Mouse (Mus musculus): ENCODE measurements around the gene Fcer1g.
A peak's percentile ranks its signal among the peaks of the same experiment; 100 is the strongest.

Fcer1g gene

GRCm38 (mm10) chr1:171234126-171234525 lies at the start of gene Fcer1g:
TSS of gene Fcer1g (minus strand) at chr1:171234365.
- DNase-seq = no peak

GRCm38 (mm10) chr1:171283188-171284160 lies 49.3 kb upstream of the Fcer1g start:
- no peak for DNase-seq

- no peak for DNase-seq
These were observed 48.1 kb upstream of the Fcer1g start for GRCm38 (mm10) chr1:171282086-171282805.

GRCm38 (mm10) chr1:171281528-171281923 lies 47.4 kb upstream of the Fcer1g start:
- DNase-seq = peak; percentile 76

GRCm38 (mm10) chr1:171280916-171281527 lies 46.9 kb upstream of the Fcer1g start, which contains the start of gene Ppox:
TSS of gene Ppox (minus strand) at chr1:171281186.
- peak; percentile 92 for DNase-seq

GRCm38 (mm10) chr1:171280250-171280915 lies 46.2 kb upstream of the Fcer1g start:
- DNase-seq = no peak

GRCm38 (mm10) chr1:171279721-171280120 lies 45.6 kb upstream of the Fcer1g start:
- DNase-seq = peak; percentile 2

GRCm38 (mm10) chr1:171279012-171279705 lies 45.0 kb upstream of the Fcer1g start:
- peak; percentile 2 for DNase-seq

- peak; percentile 3 for DNase-seq
These were observed 44.3 kb upstream of the Fcer1g start for GRCm38 (mm10) chr1:171278436-171278835.

- no peak for DNase-seq
These were observed 43.6 kb upstream of the Fcer1g start for GRCm38 (mm10) chr1:171277736-171278135.

- no peak for DNase-seq
These were observed 42.1 kb upstream of the Fcer1g start for GRCm38 (mm10) chr1:171276110-171276748.

- DNase-seq = no peak
These were observed 41.1 kb upstream of the Fcer1g start for GRCm38 (mm10) chr1:171275144-171275734.

- DNase-seq = no peak
These were observed 40.0 kb upstream of the Fcer1g start for GRCm38 (mm10) chr1:171274171-171274570.

GRCm38 (mm10) chr1:171272086-171272485 lies 37.9 kb upstream of the Fcer1g start:
- no peak for DNase-seq

GRCm38 (mm10) chr1:171271622-171272021 lies 37.5 kb upstream of the Fcer1g start:
- DNase-seq = no peak

GRCm38 (mm10) chr1:171271196-171271595 lies 37.0 kb upstream of the Fcer1g start:
- DNase-seq = no peak

- no peak for DNase-seq
These were observed 36.4 kb upstream of the Fcer1g start for GRCm38 (mm10) chr1:171270573-171270900.

- peak; percentile 95 for DNase-seq
These were observed 35.8 kb upstream of the Fcer1g start, which contains the start of gene B4galt3 for GRCm38 (mm10) chr1:171269848-171270572. TSS of gene B4galt3 (plus strand) at chr1:171270328.

- no peak for DNase-seq
These were observed 34.2 kb upstream of the Fcer1g start for GRCm38 (mm10) chr1:171268341-171268740.

GRCm38 (mm10) chr1:171265971-171266744 lies 32.0 kb upstream of the Fcer1g start:
- no peak for DNase-seq

All from right cerebral cortex, postnatal 25 days (tissue).